Mouse (Mus musculus) spleen, adult 2 months (tissue): ENCODE data around the gene Gpr39. TPM values are rescaled to one million over a fixed set of nuclear protein-coding genes. Genes with fewer than 3 reads are reported as not detected.

Experiments
- DNase-seq, 2 experiments: peaks; one replicate each; pipeline versions ENCODE4 v3.0.0 to v3.0.0-alpha.2; 2012 to 2021; ENCODE audit warnings: low spot score in 2 of 2, low read depth in 1 of 2
- H3K27ac ChIP-seq: fragments of 200-500 bp; 2 replicates; pipeline ENCODE4 v1.5.1; 2012; ENCODE audit warnings: low read length, inconsistent platforms; ENCODE audit not compliant: insufficient read depth
- H3K27me3 ChIP-seq: fragments of 200-500 bp; 2 replicates; pipeline ENCODE4 v1.6.1; 2012; ENCODE audit warnings: mild to moderate bottlenecking, moderate library complexity, low read length, inconsistent platforms; ENCODE audit not compliant: control insufficient read depth, insufficient read depth
- H3K36me3 ChIP-seq: fragments of 200-500 bp; 2 replicates; pipeline ENCODE4 v1.6.1; 2012; ENCODE audit warnings: mild to moderate bottlenecking, low read length, inconsistent platforms; ENCODE audit not compliant: control insufficient read depth, insufficient read depth
- H3K4me1 ChIP-seq: fragments of 200-500 bp; 2 replicates; pipeline ENCODE4 v1.6.1; 2011; ENCODE audit warnings: inconsistent platforms; ENCODE audit not compliant: control insufficient read depth, insufficient read depth, insufficient read length
- H3K4me3 ChIP-seq: fragments of 200-500 bp; 2 replicates; pipeline ENCODE4 v1.5.1; 2011; ENCODE audit warnings: mild to moderate bottlenecking, inconsistent platforms; ENCODE audit not compliant: insufficient read depth, insufficient read length; ENCODE audit errors: extremely low read depth
- CTCF ChIP-seq: fragments of 200-500 bp; IDR thresholded peaks from 2 replicates; pipeline ENCODE4 v1.5.1; 2011; ENCODE audit warnings: mild to moderate bottlenecking, inconsistent platforms; ENCODE audit not compliant: insufficient read depth, insufficient read length, insufficient replicate concordance; ENCODE audit errors: extremely low read depth
- POLR2A ChIP-seq: fragments of 200-500 bp; IDR thresholded peaks from 2 replicates; pipeline ENCODE4 v1.6.1; 2011; ENCODE audit warnings: low read depth, low read length, inconsistent platforms
- WGBS: fragments of 180-500 bp; shearing (Covaris S2); methylation state at CpG from one replicate; pipeline ENCODE4 v1.1.7; 2018; 5-methylcytosine and 5-hydroxymethylcytosine counted together
- polyA plus RNA-seq: library from polyadenylated mRNA; depleted of rRNA; stranded (reverse); fragments of >200 nt; gene quantifications from 2 replicates; pipeline ENCODE4 v1.2.3, GENCODE M21; 2012

Gene Gpr39
- polyA plus RNA-seq, 1 experiment = 0.29 TPM

DNA sequence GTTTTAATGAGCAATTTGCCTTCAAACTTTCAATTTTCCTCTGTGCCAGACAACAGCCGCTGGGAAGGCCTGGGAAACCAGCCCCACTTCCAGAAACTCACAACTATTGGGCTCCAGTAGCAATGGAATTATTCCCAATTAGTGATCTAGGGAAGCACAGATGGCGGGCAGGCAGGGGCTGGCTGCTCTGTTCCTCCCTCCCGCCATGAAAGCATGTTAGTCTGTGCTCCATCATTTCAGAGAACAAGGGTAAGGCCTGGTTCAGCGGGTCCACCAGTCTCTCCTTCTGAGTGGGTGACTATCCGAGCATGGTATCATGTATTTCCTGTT, 83.9 kb downstream of the Gpr39 start:
- H3K4me1 ChIP-seq = no peaks in the 10 kb centered on the region
- H3K4me3 ChIP-seq = no peak overlapping the region
- no peaks in the 10 kb centered on the region for H3K36me3 ChIP-seq
- no peak for DNase-seq
- TF ChIP-seq CTCF = no peak
- TF ChIP-seq POLR2A = no peak
- H3K27me3 ChIP-seq = no peaks in the 10 kb centered on the region
- 72% methylated on average over 5 of the region's 5 CpGs for WGBS
- no peak overlapping the region for H3K27ac ChIP-seq

- 73% methylated on average over 1 of the region's 1 CpGs for WGBS
- no peak for DNase-seq
- H3K36me3 ChIP-seq = no peaks in the 10 kb centered on the region
- no peak overlapping the region for H3K4me3 ChIP-seq
- no peaks in the 10 kb centered on the region for H3K27me3 ChIP-seq
- TF ChIP-seq POLR2A (no peak), CTCF (no peak)
- H3K4me1 ChIP-seq = no peaks in the 10 kb centered on the region
- H3K27ac ChIP-seq = no peak overlapping the region
These were observed 85.3 kb downstream of the Gpr39 start for GRCm38 (mm10) chr1:125762076-125762475.

DNA sequence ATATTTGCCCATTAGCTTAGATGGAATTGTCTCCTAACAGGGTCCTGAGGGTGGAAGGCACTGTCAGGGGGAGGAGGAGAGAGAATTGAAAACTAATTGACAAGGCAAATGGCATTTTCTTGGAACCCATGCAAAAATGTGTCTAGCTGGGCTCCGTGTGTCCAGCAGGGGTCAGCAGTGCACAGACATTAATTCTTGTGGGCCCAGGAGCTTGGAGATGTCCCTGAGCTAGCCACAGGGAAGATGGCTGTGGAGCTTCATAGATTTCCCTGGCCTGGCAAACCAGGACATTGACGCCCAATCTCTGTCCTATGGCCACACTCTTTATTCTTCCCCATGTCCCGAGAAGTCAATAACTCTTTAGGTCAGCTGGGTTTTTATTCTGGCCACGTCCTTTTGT, 113.0 kb downstream of the Gpr39 start:
- WGBS = 39% methylated on average over 4 of the region's 4 CpGs
- no peaks in the 10 kb centered on the region for H3K4me1 ChIP-seq
- H3K27ac ChIP-seq = no peak overlapping the region
- no peaks in the 10 kb centered on the region for H3K36me3 ChIP-seq
- H3K27me3 ChIP-seq = no peaks in the 10 kb centered on the region
- DNase-seq = no peak
- H3K4me3 ChIP-seq = no peak overlapping the region
- TF ChIP-seq CTCF (no peak), POLR2A (no peak)

- Histone ChIP-seq H3K4me1 (no peaks in the 10 kb centered on the region), H3K27me3 (no peaks in the 10 kb centered on the region), H3K27ac (no peak overlapping the region), H3K36me3 (no peaks in the 10 kb centered on the region), H3K4me3 (no peak overlapping the region)
- DNase-seq = no peak
- TF ChIP-seq CTCF (no peak), POLR2A (no peak)
- WGBS = 92% methylated on average over 5 of the region's 5 CpGs
These were observed 123.7 kb downstream of the Gpr39 start for GRCm38 (mm10) chr1:125800506-125800905.

DNA sequence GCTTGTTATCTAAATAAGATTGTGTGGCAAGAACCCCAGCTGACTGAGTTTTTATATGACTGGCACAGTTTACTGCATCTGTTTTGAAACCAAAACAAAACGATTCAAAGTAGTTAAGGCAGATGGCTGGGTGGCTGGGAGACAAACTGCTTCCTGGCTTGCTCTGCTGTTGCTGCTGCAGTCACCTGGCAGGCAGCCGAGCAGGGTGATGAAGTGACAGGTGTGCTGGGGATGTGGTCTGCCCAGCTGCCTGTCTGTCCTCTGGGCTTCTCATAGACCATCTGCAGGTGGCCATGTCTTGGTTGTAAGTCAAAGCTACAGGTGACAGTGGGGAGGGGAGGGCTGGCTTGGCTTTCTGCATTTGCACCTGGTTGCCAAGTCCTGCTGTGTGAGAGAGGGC, 131.6 kb downstream of the Gpr39 start:
- no peak for DNase-seq
- WGBS = 54% methylated on average over 2 of the region's 2 CpGs
- TF ChIP-seq CTCF (no peak), POLR2A (no peak)
- H3K4me3 ChIP-seq = no peak overlapping the region
- no peaks in the 10 kb centered on the region for H3K27me3 ChIP-seq
- H3K36me3 ChIP-seq = no peaks in the 10 kb centered on the region
- no peaks in the 10 kb centered on the region for H3K4me1 ChIP-seq
- no peak overlapping the region for H3K27ac ChIP-seq

GRCm38 (mm10) chr1:125813141-125813782, 136.5 kb downstream of the Gpr39 start:
- no peaks in the 10 kb centered on the region for H3K4me1 ChIP-seq
- WGBS = 79% methylated on average over 9 of the region's 9 CpGs
- H3K27me3 ChIP-seq = no peaks in the 10 kb centered on the region
- TF ChIP-seq CTCF (no peak), POLR2A (no peak)
- no peak overlapping the region for H3K27ac ChIP-seq
- DNase-seq = no peak
- H3K36me3 ChIP-seq = no peaks in the 10 kb centered on the region
- no peak overlapping the region for H3K4me3 ChIP-seq

- no peak for TF ChIP-seq POLR2A
- no peak for TF ChIP-seq CTCF
- no peak for DNase-seq
- no peaks in the 10 kb centered on the region for H3K4me1 ChIP-seq
- H3K27me3 ChIP-seq = no peaks in the 10 kb centered on the region
- H3K36me3 ChIP-seq = no peaks in the 10 kb centered on the region
- H3K27ac ChIP-seq = no peak overlapping the region
- WGBS = 93% methylated on average over 7 of the region's 7 CpGs
- H3K4me3 ChIP-seq = no peak overlapping the region
These were observed 144.3 kb downstream of the Gpr39 start for GRCm38 (mm10) chr1:125821101-125821500.
